8 mouse cellular contexts compared by ENCODE assay signal in the genomic region with DNA sequence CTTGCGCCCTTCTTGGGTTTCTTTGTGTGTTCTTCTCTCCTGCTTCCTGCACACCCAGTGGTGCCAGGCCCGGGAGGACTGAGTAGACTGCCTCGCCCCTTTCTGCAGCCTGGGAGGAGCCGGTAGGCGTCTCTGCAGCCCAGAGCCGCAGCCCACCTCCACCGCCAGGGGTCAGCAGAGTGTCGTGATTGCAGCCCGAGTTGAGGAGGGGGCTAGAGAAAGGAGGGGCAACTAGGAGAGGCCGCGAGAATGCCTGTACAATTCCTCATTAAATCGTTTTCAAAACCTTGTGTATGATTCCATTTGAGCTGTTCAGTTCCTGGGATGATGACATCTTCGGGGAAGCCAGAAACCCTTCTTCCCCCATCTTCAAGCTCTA. TPM values are rescaled to one million over a fixed set of nuclear protein-coding genes. Genes with fewer than 3 reads are reported as not detected.
DNase-seq lines count a peak whose midpoint lies in the region; ATAC-seq and TF ChIP-seq lines count a peak whose summit lies in the region.

No protein-coding gene starts in this region.

- no peaks in the 10 kb centered on the region for H3K9me3 ChIP-seq in ES-Bruce4 (replicated peaks; ENCODE audit: control insufficient read depth, insufficient read depth, low read length, poor library complexity, severe bottlenecking)
- H3K9me3 ChIP-seq in forebrain, embryonic 15.5 days, result no peaks in the 10 kb centered on the region
- no peaks in the 10 kb centered on the region for H3K9me3 ChIP-seq in lung, embryonic 15.5 days

- intact Hi-C loops in heart, postnatal 25 days (cut with DNase I), result loop anchor here (1.0 kb wide), 1 partner anchor 10 kb away; no protein-coding TSS in a partner anchor

- peak; percentile 67 for ATAC-seq in forebrain, embryonic 15.5 days (replicated peaks)
- peak; percentile 72 for ATAC-seq in lung, embryonic 15.5 days (ENCODE audit: borderline replicate concordance, extremely low read depth, low FRiP score, low TSS enrichment)

- peak overlapping the region; percentile 94 for H3K9ac ChIP-seq in ES-Bruce4 (ENCODE audit: low read depth, poor library complexity, severe bottlenecking)
- peak overlapping the region; percentile 58 for H3K9ac ChIP-seq in forebrain, embryonic 15.5 days (replicated peaks)
- H3K9ac ChIP-seq in lung, embryonic 15.5 days, result peak overlapping the region; percentile 46

- H3K27me3 ChIP-seq in ES-Bruce4 (ENCODE audit: control insufficient read depth, insufficient read depth, low read length, poor library complexity, severe bottlenecking), result peaks cover 5% of the 10 kb centered on the region
- no peaks in the 10 kb centered on the region for H3K27me3 ChIP-seq in forebrain, embryonic 15.5 days
- H3K27me3 ChIP-seq in lung, embryonic 15.5 days, result no peaks in the 10 kb centered on the region

- H3K4me3 ChIP-seq in ES-Bruce4 (ENCODE audit: low read depth, low read length), result peak overlapping the region; percentile 48
- peak overlapping the region; percentile 93 for H3K4me3 ChIP-seq in forebrain, embryonic 15.5 days
- H3K4me3 ChIP-seq in layer of hippocampus, adult 2 months, result peak overlapping the region; percentile 77
- peak overlapping the region; percentile 95 for H3K4me3 ChIP-seq in lung, embryonic 15.5 days

- H3K36me3 ChIP-seq in ES-Bruce4 (ENCODE audit: control insufficient read depth, insufficient read depth, low read length, poor library complexity, severe bottlenecking), result no peaks in the 10 kb centered on the region
- no peaks in the 10 kb centered on the region for H3K36me3 ChIP-seq in forebrain, embryonic 15.5 days
- no peaks in the 10 kb centered on the region for H3K36me3 ChIP-seq in lung, embryonic 15.5 days

- TF ChIP-seq EP300 in ES-Bruce4 (IDR thresholded peaks at IDR 0.05; ENCODE audit: insufficient read depth, low read depth, low read length), result 0 out of 2 replicates have a peak, but pooled peaks have one; percentile 27

- TF ChIP-seq CTCF in ES-Bruce4 (IDR thresholded peaks at IDR 0.05; ENCODE audit: low read depth, low read length), result peak; percentile 95
- peak; percentile 98; the same call in 1 of the 2 replicates for TF ChIP-seq CTCF in layer of hippocampus, adult 2 months (conservative IDR thresholded peaks at IDR 0.05)

- DNase-seq in cerebellum, adult 11-12 months, result peak; percentile 87
- DNase-seq in heart, postnatal 25 days (ENCODE audit: low spot score), result peak; percentile 79
- DNase-seq in layer of hippocampus, adult 2 months (ENCODE audit: low spot score in 2 of 2), result peak; percentile 90 to 95
- peak; percentile 82 for DNase-seq in ovary, adult 18-20 months (ENCODE audit: low spot score)
- DNase-seq in thymus, postnatal 0 days (ENCODE audit: low spot score), result peak; percentile 92

- peaks cover 8% of the 10 kb centered on the region for H3K4me1 ChIP-seq in ES-Bruce4 (ENCODE audit: control insufficient read depth, insufficient read depth, low read length)
- H3K4me1 ChIP-seq in forebrain, embryonic 15.5 days, result peaks cover 80% of the 10 kb centered on the region
- H3K4me1 ChIP-seq in lung, embryonic 15.5 days, result peaks cover 81% of the 10 kb centered on the region

- no peak for TF ChIP-seq POLR2A in ES-Bruce4 (IDR thresholded peaks at IDR 0.05; ENCODE audit: insufficient read depth, low read length)

- WGBS in forebrain, embryonic 15.5 days, result 1% methylated on average over 13 of the region's 13 CpGs
- WGBS in lung, embryonic 15.5 days, result under 1% methylated on average over 13 of the region's 13 CpGs

- H3K27ac ChIP-seq in ES-Bruce4 (ENCODE audit: insufficient read depth, low read length), result no peak overlapping the region
- H3K27ac ChIP-seq in forebrain, embryonic 15.5 days (replicated peaks), result peak overlapping the region; percentile 92
- H3K27ac ChIP-seq in layer of hippocampus, adult 2 months, result peak overlapping the region; percentile 95
- H3K27ac ChIP-seq in lung, embryonic 15.5 days, result peak overlapping the region; percentile 96

- H3K4me2 ChIP-seq in forebrain, embryonic 15.5 days (replicated peaks), result peak overlapping the region; percentile 94
- peak overlapping the region; percentile 92 for H3K4me2 ChIP-seq in lung, embryonic 15.5 days

RNA-seq across cellular contexts. Expression of gene Ankrd13b, which starts 1.6 kb away (rescaled TPM):
- 3.6 and 4.0 TPM in 2 replicates for polyA plus RNA-seq in ES-Bruce4 (2011; ENCODE audit: insufficient read depth, insufficient read length, low read depth, missing spikeins)
- 37.3 and 41.8 TPM in 2 replicates for polyA plus RNA-seq in forebrain, embryonic 15.5 days (2015; fragmentation: Nextera tagmentation; extraction: Ambion mirVana)
- 10 to 100 TPM; 10.7 to 11.7 TPM for total RNA-seq in heart, postnatal 25 days (2021)
- total RNA-seq in layer of hippocampus, adult 2 months (2021), result 10 to 100 TPM; 80.1 to 81.7 TPM
- polyA plus RNA-seq in lung, embryonic 15.5 days (2015; fragmentation: Nextera tagmentation; extraction: Ambion mirVana), result 6.5 and 7.1 TPM in 2 replicates
- 3.1 TPM in 2 replicates for polyA plus RNA-seq in thymus, postnatal 0 days (2015; fragmentation: Nextera tagmentation; extraction: Ambion mirVana)

RNA-seq across cellular contexts. Expression of gene Git1, which starts 2.2 kb away (rescaled TPM):
- 56.5 and 63.6 TPM in 2 replicates for polyA plus RNA-seq in ES-Bruce4 (2011; ENCODE audit: insufficient read depth, insufficient read length, low read depth, missing spikeins)
- polyA plus RNA-seq in forebrain, embryonic 15.5 days (2015; fragmentation: Nextera tagmentation; extraction: Ambion mirVana), result 14.4 and 15.9 TPM in 2 replicates
- 10 to 100 TPM; 51.3 TPM for total RNA-seq in heart, postnatal 25 days (2021)
- 100 to 1,000 TPM; 295 to 316 TPM for total RNA-seq in layer of hippocampus, adult 2 months (2021)
- 9.5 and 9.8 TPM in 2 replicates for polyA plus RNA-seq in lung, embryonic 15.5 days (2015; fragmentation: Nextera tagmentation; extraction: Ambion mirVana)
- 5.8 and 6.7 TPM in 2 replicates for polyA plus RNA-seq in thymus, postnatal 0 days (2015; fragmentation: Nextera tagmentation; extraction: Ambion mirVana)

RNA-seq across cellular contexts. Expression of gene Abhd15, which starts 23.8 kb away (rescaled TPM):
- not detected in 2 replicates for polyA plus RNA-seq in ES-Bruce4 (2011; ENCODE audit: insufficient read depth, insufficient read length, low read depth, missing spikeins)
- 1.9 and 2.4 TPM in 2 replicates for polyA plus RNA-seq in forebrain, embryonic 15.5 days (2015; fragmentation: Nextera tagmentation; extraction: Ambion mirVana)
- 1 to 10 TPM; 1.9 to 2.0 TPM for total RNA-seq in heart, postnatal 25 days (2021)
- 1 to 10 TPM; 1.4 to 1.7 TPM for total RNA-seq in layer of hippocampus, adult 2 months (2021)
- 3.8 and 4.0 TPM in 2 replicates for polyA plus RNA-seq in lung, embryonic 15.5 days (2015; fragmentation: Nextera tagmentation; extraction: Ambion mirVana)
- 16.8 and 22.7 TPM in 2 replicates for polyA plus RNA-seq in thymus, postnatal 0 days (2015; fragmentation: Nextera tagmentation; extraction: Ambion mirVana)

RNA-seq across cellular contexts. Expression of gene Trp53i13, which starts 24.7 kb away (rescaled TPM):
- polyA plus RNA-seq in ES-Bruce4 (2011; ENCODE audit: insufficient read depth, insufficient read length, low read depth, missing spikeins), result 8.2 and 11.3 TPM in 2 replicates
- 15.0 and 19.5 TPM in 2 replicates for polyA plus RNA-seq in forebrain, embryonic 15.5 days (2015; fragmentation: Nextera tagmentation; extraction: Ambion mirVana)
- 1 to 10 TPM; 8.4 to 9.6 TPM for total RNA-seq in heart, postnatal 25 days (2021)
- total RNA-seq in layer of hippocampus, adult 2 months (2021), result 1 to 10 TPM; 5.7 to 7.4 TPM
- polyA plus RNA-seq in lung, embryonic 15.5 days (2015; fragmentation: Nextera tagmentation; extraction: Ambion mirVana), result 42.7 and 43.1 TPM in 2 replicates
- 39.4 and 45.1 TPM in 2 replicates for polyA plus RNA-seq in thymus, postnatal 0 days (2015; fragmentation: Nextera tagmentation; extraction: Ambion mirVana)

RNA-seq across cellular contexts. Expression of gene Gm10392, which starts 27.9 kb away (rescaled TPM):
- not detected in 2 replicates for polyA plus RNA-seq in ES-Bruce4 (2011; ENCODE audit: insufficient read depth, insufficient read length, low read depth, missing spikeins)
- polyA plus RNA-seq in forebrain, embryonic 15.5 days (2015; fragmentation: Nextera tagmentation; extraction: Ambion mirVana), result not detected in 2 replicates
- not detected for total RNA-seq in heart, postnatal 25 days (2021)
- not detected for total RNA-seq in layer of hippocampus, adult 2 months (2021)
- polyA plus RNA-seq in lung, embryonic 15.5 days (2015; fragmentation: Nextera tagmentation; extraction: Ambion mirVana), result 0.10 and 0.11 TPM in 2 replicates
- polyA plus RNA-seq in thymus, postnatal 0 days (2015; fragmentation: Nextera tagmentation; extraction: Ambion mirVana), result 3.8 and 5.5 TPM in 2 replicates
